ENCODE assay signal across 10 mouse cellular contexts in genomic region chr13:3712497-3713160, GRCm38 (mm10).
DNase-seq lines count a peak whose midpoint lies in the region; ATAC-seq and TF ChIP-seq lines count a peak whose summit lies in the region.
"Had no signal": no experiment of that assay in that cellular context is flagged by ENCODE, and none has a peak within 500 bp of the region (broad histone marks: within the 10 kb centered on the region; RNA-seq: fewer than 3 reads in every experiment).

No protein-coding gene starts in this region.

- in situ Hi-C loops in ES-E14 (cut with MboI; ENCODE audit: low sequenced_read_pairs in 2 of 2, unreplicated experiment in 2 of 2) = no loop called here

- no peaks in the 10 kb centered on the region for H3K9me3 ChIP-seq in ES-E14 (ENCODE audit: control insufficient read depth, insufficient read depth, low read depth, low read length)
- H3K9me3 ChIP-seq in hindbrain, embryonic 12.5 days (replicated peaks) = no peaks in the 10 kb centered on the region
- no peaks in the 10 kb centered on the region for H3K9me3 ChIP-seq in midbrain, embryonic 16.5 days (replicated peaks; ENCODE audit: control insufficient read depth, low read length, poor library complexity, severe bottlenecking)
- H3K9me3 ChIP-seq: stomach, embryonic 15.5 days had no signal

- DNase-seq in ES-E14 (ENCODE audit: low read depth, low spot score) = peak; percentile 60
- peak; percentile 77 for DNase-seq in embryo, embryonic 11.5 days (ENCODE audit: low read depth, low spot score)
- no peak for DNase-seq in spleen, adult 18-20 months
- no peak for DNase-seq in ovary, postnatal 10 days (ENCODE audit: low spot score)
- DNase-seq: layer of hippocampus, postnatal 36 days had no signal

- H3K4me1 ChIP-seq in ES-E14 (ENCODE audit: control insufficient read depth in 2 of 2, insufficient read depth in 2 of 2, low read length in 2 of 2, poor library complexity in 1 of 2) = peaks cover 4 to 8% of the 10 kb centered on the region in 2 experiments; a peak in 2 of 4 replicates
- peaks cover 14% of the 10 kb centered on the region for H3K4me1 ChIP-seq in hindbrain, embryonic 12.5 days
- peaks cover 8% of the 10 kb centered on the region; the same call in 1 of the 2 replicates for H3K4me1 ChIP-seq in midbrain, embryonic 16.5 days (ENCODE audit: control insufficient read depth, insufficient read depth, low read length)

- 3% methylated on average over 19 of the region's 19 CpGs for WGBS in hindbrain, embryonic 12.5 days
- WGBS in midbrain, embryonic 16.5 days = 1% methylated on average over 19 of the region's 19 CpGs

- H3K9ac ChIP-seq in ES-E14 (ENCODE audit: insufficient read depth, low read depth, low read length, poor library complexity, severe bottlenecking) = no peak overlapping the region
- peak overlapping the region; percentile 38; the same call in 1 of the 2 replicates for H3K9ac ChIP-seq in hindbrain, embryonic 12.5 days
- peak overlapping the region; percentile 53 for H3K9ac ChIP-seq in midbrain, embryonic 16.5 days (ENCODE audit: low read depth, low read length)
- H3K9ac ChIP-seq: stomach, embryonic 15.5 days had no signal

- ATAC-seq in hindbrain, embryonic 12.5 days (ENCODE audit: low FRiP score) = peak; percentile 93
- peak; percentile 80 for ATAC-seq in midbrain, embryonic 16.5 days
- ATAC-seq in megakaryocyte-erythroid progenitor cell, adult 5-6 weeks (replicated peaks; ENCODE audit: low FRiP score, low TSS enrichment, poor library complexity, severe bottlenecking) = no peak

- peaks cover 6% of the 10 kb centered on the region; the same call in 1 of the 2 replicates for H3K27me3 ChIP-seq in hindbrain, embryonic 12.5 days
- H3K27me3 ChIP-seq in midbrain, embryonic 16.5 days (ENCODE audit: control insufficient read depth, insufficient read depth, low read depth, low read length) = no peaks in the 10 kb centered on the region
- H3K27me3 ChIP-seq: stomach, embryonic 15.5 days had no signal

- peak overlapping the region; percentile 59 for H3K4me2 ChIP-seq in hindbrain, embryonic 12.5 days (replicated peaks)
- H3K4me2 ChIP-seq in midbrain, embryonic 16.5 days (ENCODE audit: low read length) = peak overlapping the region; percentile 63
- H3K4me2 ChIP-seq: stomach, embryonic 15.5 days had no signal

- H3K4me3 ChIP-seq in ES-E14 (ENCODE audit: insufficient read depth in 1 of 2, low read depth in 1 of 2, low read length in 2 of 2, poor library complexity in 1 of 2, severe bottlenecking in 1 of 2) = no peak overlapping the region
- peak overlapping the region; percentile 24 for H3K4me3 ChIP-seq in hindbrain, embryonic 12.5 days
- peak overlapping the region; percentile 26 for H3K4me3 ChIP-seq in midbrain, embryonic 16.5 days (ENCODE audit: low read depth, low read length)
- H3K4me3 ChIP-seq: erythroblast, embryonic 14.5 days; stomach, embryonic 15.5 days had no signal

- no peaks in the 10 kb centered on the region for H3K36me3 ChIP-seq in ES-E14 (ENCODE audit: control insufficient read depth, insufficient read depth, low read length, poor library complexity, severe bottlenecking)
- no peaks in the 10 kb centered on the region for H3K36me3 ChIP-seq in hindbrain, embryonic 12.5 days
- H3K36me3 ChIP-seq in midbrain, embryonic 16.5 days (ENCODE audit: control insufficient read depth, insufficient read depth, low read length) = no peaks in the 10 kb centered on the region
- H3K36me3 ChIP-seq: stomach, embryonic 15.5 days had no signal

- no peak overlapping the region for H3K27ac ChIP-seq in ES-E14 (ENCODE audit: insufficient read depth, low read depth, low read length, poor library complexity, severe bottlenecking)
- no peak overlapping the region; the same call in 1 of the 2 replicates for H3K27ac ChIP-seq in hindbrain, embryonic 12.5 days
- no peak overlapping the region for H3K27ac ChIP-seq in midbrain, embryonic 16.5 days (ENCODE audit: low read length)
- H3K27ac ChIP-seq: stomach, embryonic 15.5 days had no signal

TF ChIP-seq in ES-E14, 5 proteins besides CTCF, POLR2A, EP300 and RAD21:
- TF ChIP-seq ZNF384 (IDR thresholded peaks at IDR 0.05; ENCODE audit: low read depth, low read length) (no peak), HCFC1 (IDR thresholded peaks at IDR 0.05; ENCODE audit: borderline replicate concordance, insufficient read depth, low read length) (no peak), CHD2 (IDR thresholded peaks at IDR 0.05; ENCODE audit: low read depth, low read length) (peak; percentile 67; the same call in 1 of the 2 replicates)

Comparison
In these comparisons a context has a peak if more than half of its experiments do, and no peak if none do; other contexts are left out.
1. DNase-seq: peak in ES-E14 (single experiment) and embryo, embryonic 11.5 days (single experiment); none in spleen, adult 18-20 months (0 of 2) and ovary, postnatal 10 days (single experiment).
2. H3K4me3 ChIP-seq: peak in hindbrain, embryonic 12.5 days (single experiment) and midbrain, embryonic 16.5 days (single experiment); none in ES-E14 (0 of 2).